Mouse (Mus musculus) natural killer cell, adult 2 months (primary cell): ENCODE data around the gene Itgav.

Experiments
- DNase-seq, 2 experiments: peaks; one replicate each; pipeline ENCODE4 v3.0.0; 2022; ENCODE audit warnings: low spot score in 2 of 2

Itgav gene

DNA sequence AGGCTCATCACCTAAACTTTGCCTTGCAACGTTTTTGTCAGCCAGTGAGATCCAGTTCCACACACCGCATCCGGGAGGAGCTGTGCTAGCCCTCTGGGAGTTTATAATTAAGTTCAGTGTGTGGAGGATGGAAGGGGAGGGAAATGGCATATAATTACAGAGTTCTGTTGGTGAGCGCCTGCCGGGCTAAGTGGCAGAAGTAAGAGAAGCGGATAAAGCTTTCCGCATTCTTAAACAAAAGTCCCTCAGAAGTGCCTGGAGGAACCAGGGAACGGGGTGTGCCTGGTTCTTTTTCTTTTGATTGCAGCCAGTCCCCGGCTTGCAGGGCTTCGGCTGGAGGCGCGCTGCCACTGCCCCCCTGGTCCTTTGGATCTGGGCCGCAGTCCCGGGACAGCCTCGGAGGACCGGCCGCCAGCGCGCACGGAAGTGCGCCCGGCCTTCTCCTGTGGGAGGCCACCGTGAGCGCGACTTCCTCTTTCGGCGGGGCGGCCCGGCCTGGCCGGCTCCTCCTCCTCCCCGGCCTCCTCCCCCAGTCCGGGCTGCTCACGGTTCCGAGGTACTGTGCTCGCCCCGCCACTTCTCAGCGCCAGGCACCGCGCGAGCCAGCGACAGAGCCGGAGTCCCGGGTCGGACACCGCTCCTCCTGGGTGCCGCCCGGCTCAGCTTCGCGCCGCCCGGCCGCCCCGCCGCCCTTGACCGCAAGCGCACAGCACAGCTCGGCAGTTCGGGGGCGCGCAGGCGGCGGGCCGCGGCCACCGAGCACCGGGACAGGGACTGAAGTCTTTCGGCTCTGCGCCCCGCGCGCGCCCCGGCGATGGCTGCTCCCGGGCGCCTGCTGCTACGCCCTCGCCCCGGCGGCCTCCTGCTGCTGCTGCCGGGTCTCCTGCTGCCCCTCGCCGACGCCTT, at the start of gene Itgav:
Gene Itgav (plus strand): TSS at position 477 of the 906 bp plus-strand sequence.
- peak; percentile 79 to 88 for DNase-seq

DNA sequence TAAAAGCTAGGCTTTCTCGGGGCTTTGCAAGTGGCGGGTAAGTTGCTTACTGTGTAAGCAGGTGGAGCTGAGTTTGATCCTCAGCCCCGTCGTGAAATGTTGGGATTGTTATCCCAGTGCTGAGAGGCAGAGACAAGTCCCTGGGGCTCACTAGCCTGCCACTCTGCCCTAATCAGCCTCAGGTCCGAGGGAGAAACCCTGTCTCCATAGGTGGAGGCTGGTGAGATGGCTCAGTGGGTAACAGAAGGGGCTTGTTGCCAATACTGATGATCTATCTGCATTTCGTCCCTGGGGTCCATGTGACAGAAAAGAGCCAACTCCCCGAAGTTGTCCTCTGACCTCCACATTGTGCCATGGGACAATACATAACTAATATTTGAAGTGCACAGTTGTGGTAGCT, 49.8 kb upstream of the Itgav start:
- no peak for DNase-seq

DNA sequence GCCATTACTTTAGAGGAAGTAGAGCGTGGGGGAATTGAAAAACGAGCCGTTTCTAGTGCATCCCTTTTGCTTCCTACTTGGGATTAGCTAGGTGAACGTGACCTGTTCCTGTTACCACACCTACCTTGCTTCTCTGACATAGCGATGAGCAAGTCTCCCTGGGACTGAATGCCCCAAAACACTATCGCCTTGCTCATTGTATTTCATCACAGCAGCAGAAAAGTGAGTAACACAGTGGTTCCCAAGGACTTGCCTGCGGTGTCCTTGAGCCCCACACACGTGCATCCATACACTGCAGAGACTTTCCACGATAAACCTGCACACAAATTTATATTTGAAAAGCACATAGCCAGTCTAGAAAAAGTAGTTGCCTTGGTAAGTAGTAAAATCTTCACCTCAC, 49.3 kb upstream of the Itgav start:
- DNase-seq = no peak

DNA sequence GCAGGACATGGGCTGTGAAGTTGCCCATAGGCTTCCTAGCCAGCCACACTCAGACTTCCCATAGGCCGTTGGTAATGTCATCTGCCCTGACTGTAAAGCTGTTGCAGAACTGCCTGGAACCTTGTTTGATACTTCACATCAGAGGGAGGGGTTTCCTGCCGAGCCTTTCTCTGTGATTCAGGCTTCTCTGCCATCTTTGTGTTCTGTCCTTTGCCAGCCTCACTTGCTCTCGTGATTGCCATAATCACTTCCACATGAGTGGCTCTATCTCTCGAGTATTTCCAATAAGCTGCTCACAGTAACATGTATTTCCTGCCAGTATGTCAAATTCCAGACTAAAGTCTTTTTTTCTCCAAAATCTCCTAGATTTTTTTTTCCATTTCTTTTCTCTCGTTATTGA, 48.5 kb upstream of the Itgav start:
- DNase-seq = no peak

GRCm38 (mm10) chr2:83676226-83676870, 47.8 kb upstream of the Itgav start:
- no peak for DNase-seq

DNA sequence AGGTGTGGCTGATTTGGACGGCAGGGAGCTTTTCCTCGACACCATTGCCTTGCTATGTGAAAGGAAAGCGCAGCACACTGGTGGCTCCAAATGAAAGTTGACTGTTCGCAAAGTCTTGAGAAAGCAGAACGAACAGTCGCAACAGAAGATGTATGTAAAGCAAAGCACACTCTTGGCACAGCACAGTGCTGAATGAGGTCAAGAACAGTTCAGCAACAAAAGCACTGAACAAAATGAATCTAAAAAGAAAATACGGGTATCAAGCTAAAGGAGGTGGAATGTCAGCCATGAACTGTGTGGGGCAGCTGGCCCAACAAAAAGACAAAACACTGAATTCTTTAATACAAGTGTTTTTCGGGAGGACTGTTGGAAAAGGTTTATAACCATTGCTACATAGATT, 42.9 kb upstream of the Itgav start:
- DNase-seq = no peak

- no peak for DNase-seq
Observed at GRCm38 (mm10) chr2:83681785-83682184, 42.4 kb upstream of the Itgav start.

- no peak for DNase-seq
Observed at GRCm38 (mm10) chr2:83682282-83682681, 41.9 kb upstream of the Itgav start.

- DNase-seq = no peak
Observed at GRCm38 (mm10) chr2:83683731-83684519, 40.3 kb upstream of the Itgav start.

DNA sequence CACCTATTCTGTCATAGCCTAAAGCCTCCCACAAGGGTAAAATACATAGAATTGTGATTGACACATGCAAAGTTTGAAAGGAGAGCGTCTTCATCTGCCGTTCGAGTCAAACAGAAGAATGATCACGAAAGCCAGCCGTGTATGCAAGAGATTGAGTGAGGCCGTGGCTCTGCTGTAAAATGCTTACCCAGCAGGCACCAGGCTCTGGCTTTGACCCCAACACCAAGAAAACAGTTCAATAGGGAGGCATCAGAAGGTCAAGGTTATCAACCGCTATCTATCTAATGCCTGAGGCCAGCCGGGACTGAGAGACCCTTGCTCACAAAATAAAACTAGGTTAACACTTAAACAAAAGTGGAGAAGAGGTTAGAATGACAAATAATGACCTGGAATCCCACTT, 39.5 kb upstream of the Itgav start:
- no peak for DNase-seq

DNA sequence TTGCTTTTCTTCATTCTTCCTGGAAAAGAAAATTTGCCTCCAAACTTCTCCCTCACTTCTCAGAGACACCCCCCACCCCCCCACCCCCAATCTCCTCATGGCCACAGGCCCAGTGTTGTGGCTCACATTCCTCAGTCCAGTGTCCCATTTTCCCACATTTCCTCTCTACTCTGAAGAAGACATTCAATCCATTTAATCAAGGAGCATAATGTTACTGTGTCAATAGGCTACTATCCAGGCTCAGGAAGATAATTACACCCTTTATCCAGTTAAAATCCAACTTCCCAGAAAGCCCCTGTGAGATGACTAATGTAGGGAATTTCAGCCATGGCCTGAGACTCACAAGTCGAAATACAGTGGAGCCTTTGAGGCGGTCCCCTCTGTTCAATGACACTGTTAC, 33.8 kb upstream of the Itgav start:
- no peak for DNase-seq

GRCm38 (mm10) chr2:83692651-83693545, 31.3 kb upstream of the Itgav start:
- no peak for DNase-seq

- DNase-seq = no peak
Observed at GRCm38 (mm10) chr2:83694061-83694460, 30.1 kb upstream of the Itgav start.

GRCm38 (mm10) chr2:83695345-83696247, 28.6 kb upstream of the Itgav start:
- DNase-seq = peak; percentile 28 to 48

- DNase-seq = no peak
Observed at GRCm38 (mm10) chr2:83698484-83698883, 25.7 kb upstream of the Itgav start.

DNA sequence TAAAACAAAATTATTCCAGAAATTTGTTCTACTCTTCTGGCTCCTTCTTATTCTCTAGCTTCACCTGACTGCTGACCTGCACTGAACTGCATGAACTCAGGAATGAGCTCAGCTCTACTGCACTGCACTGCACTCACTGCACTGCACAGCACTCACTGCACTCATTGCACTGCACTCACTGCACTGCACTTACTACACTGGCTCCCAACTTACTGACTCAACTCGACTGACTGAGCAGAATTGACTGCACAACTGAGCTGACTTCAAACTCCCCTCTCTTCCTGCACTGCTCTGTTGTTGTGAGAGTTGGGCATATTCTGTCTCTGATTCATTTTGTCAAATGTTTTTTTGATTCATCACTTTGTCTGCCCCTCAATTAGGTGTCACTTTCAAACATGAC, 24.9 kb upstream of the Itgav start:
- DNase-seq = no peak

DNA sequence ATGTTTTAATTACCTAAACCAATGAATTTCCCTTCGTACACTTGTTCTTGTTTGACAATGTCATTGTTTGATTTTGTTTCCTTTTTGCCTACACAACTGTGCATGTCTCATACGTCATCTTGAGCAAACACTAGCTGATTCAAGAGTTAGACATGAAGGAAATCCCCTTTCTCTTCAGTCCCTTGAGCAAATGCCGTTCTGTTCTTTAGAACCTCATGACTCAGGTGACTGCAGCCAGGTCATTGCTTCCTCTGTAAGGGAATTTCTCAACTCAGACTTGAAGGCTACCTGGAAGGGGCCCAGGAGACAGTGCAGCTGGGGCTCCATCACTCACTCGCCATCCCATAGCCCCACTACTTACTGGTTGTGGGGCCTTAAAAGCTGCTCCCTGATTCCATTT, 23.5 kb upstream of the Itgav start:
- peak in 1 of 2 experiments; percentile 21 for DNase-seq

GRCm38 (mm10) chr2:83702411-83702810, 21.8 kb upstream of the Itgav start:
- DNase-seq = no peak

DNA sequence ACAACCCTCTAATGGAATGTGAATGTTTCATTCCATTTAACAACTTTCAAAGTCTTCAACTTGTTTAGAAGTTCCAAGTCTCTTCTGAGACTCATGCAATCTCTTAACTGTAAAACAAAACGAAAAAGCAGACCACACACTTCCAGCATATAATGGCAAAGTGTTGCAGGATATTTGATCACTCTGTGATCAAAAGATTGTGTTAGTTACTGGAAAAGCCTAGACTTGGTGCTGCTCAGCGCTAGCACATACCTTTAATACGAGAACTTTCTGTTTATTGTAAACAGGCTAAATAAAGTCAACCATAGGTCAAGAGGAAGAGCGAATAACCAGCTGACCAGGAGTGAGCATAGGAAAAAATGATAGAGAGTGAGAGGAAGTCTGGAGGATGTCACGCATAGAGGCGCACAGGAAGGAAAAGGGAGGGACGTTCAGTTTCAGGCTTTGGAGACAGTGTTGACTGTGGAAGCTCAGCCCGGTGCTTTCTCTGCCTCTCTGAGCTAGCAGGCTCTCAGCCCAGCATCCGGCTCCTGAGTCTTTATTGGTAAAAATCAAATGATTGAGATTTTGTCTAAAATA, 18.5 kb upstream of the Itgav start:
- DNase-seq = no peak
